Mouse (Mus musculus) midbrain, embryonic 13.5 days (tissue): ENCODE data around the gene Mrvi1. TPM values are rescaled to one million over a fixed set of nuclear protein-coding genes. Genes with fewer than 3 reads are reported as not detected.

Experiments
- ATAC-seq: fragments of 200-750 bp; cut with Nextera tagmentation; 2 replicates; pipeline ENCODE4 v1.8.0; 2017; ENCODE audit warnings: mild to moderate bottlenecking, moderate TSS enrichment, moderate library complexity
- H3K27ac ChIP-seq: fragments of 300-500 bp; sonication (generic); 2 replicates; pipeline ENCODE4 v1.5.1; 2015; ENCODE audit warnings: inconsistent platforms, mild to moderate bottlenecking, moderate library complexity
- H3K27me3 ChIP-seq: fragments of 300-500 bp; sonication (generic); 2 replicates; pipeline ENCODE4 v1.6.1; 2015; ENCODE audit warnings: mild to moderate bottlenecking, inconsistent platforms
- H3K36me3 ChIP-seq: fragments of 300-500 bp; sonication (generic); 2 replicates; pipeline ENCODE4 v1.6.1; 2015; ENCODE audit warnings: mild to moderate bottlenecking, inconsistent platforms
- H3K4me1 ChIP-seq: fragments of 300-500 bp; sonication (generic); replicated peaks from 2 replicates; pipeline ENCODE4 v1.6.1; 2015; ENCODE audit warnings: inconsistent platforms
- H3K4me2 ChIP-seq: fragments of 300-500 bp; sonication (generic); replicated peaks from 2 replicates; pipeline ENCODE4 v1.6.1; 2015; ENCODE audit warnings: moderate library complexity, mild to moderate bottlenecking, inconsistent platforms
- H3K4me3 ChIP-seq: fragments of 300-500 bp; sonication (generic); replicated peaks from 2 replicates; pipeline ENCODE4 v1.5.1; 2015; ENCODE audit warnings: mild to moderate bottlenecking, inconsistent platforms
- H3K9ac ChIP-seq: fragments of 300-500 bp; sonication (generic); replicated peaks from 2 replicates; pipeline ENCODE4 v1.6.1; 2015; ENCODE audit warnings: mild to moderate bottlenecking, inconsistent platforms
- H3K9me3 ChIP-seq: fragments of 300-500 bp; sonication (generic); 2 replicates; pipeline ENCODE4 v1.6.1; 2016; ENCODE audit warnings: mild to moderate bottlenecking, inconsistent platforms
- WGBS: fragments of 180-500 bp; shearing (Covaris S2); methylation state at CpG from one replicate; pipeline ENCODE4 v1.1.7; 2015; 5-methylcytosine and 5-hydroxymethylcytosine counted together
- polyA plus RNA-seq: library from polyadenylated mRNA; unstranded; fragments of >200 nt; fragmentation: Nextera tagmentation; extraction: Ambion mirVana; gene quantifications from 2 replicates; pipeline ENCODE4 v1.2.1, GENCODE M21; 2015

Mrvi1 gene
- 0.62 and 0.86 TPM in 2 replicates for polyA plus RNA-seq

DNA sequence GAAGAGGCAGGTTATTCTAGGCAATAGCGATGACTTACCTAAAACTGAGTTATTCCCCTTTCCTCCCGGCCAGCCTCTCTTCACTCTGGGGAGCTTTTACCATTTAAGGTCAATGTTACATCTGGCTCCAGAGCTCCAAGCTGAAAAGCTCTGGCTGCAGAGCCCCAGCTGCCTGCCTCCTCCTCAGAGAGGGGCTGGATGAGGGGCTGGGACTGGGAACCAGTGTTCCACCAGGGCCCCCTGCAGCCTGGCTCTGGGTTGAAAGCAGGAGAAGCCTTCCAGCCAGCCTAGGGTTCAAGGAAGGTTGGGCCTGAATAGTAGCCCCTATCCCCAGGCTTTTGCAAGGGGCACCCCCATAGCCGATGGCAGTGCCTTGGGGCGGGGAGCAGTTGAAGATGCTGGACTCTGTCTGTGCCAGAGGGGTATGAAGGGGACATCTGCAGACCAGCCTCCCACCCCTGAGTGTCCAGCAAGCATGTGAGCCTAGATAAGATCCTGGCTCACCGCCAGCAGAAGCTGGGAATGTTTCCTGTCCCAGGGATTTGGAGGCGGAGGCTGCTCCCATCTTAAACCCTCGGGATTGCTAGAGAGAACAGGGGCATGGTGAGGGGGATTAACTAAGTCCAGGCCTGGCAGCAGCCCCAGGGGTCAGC is at the start of gene Mrvi1:
Gene Mrvi1 (minus strand): TSS at position 409 of the 653 bp plus-strand sequence.
- no peak within 1 kb of the TSS for H3K4me3 ChIP-seq
- no peak within 1 kb of the TSS for H3K9ac ChIP-seq
- no peak for ATAC-seq
- no peaks in the 10 kb centered on the region for H3K9me3 ChIP-seq
- 63% methylated on average over 7 of the region's 7 CpGs for WGBS
- H3K27ac ChIP-seq, result no peak within 1 kb of the TSS
- H3K4me2 ChIP-seq, result no peak within 1 kb of the TSS
- no peaks in the 10 kb centered on the region for H3K27me3 ChIP-seq
- no peaks in the 10 kb centered on the region for H3K36me3 ChIP-seq
- peaks cover 7% of the 10 kb centered on the region for H3K4me1 ChIP-seq

DNA sequence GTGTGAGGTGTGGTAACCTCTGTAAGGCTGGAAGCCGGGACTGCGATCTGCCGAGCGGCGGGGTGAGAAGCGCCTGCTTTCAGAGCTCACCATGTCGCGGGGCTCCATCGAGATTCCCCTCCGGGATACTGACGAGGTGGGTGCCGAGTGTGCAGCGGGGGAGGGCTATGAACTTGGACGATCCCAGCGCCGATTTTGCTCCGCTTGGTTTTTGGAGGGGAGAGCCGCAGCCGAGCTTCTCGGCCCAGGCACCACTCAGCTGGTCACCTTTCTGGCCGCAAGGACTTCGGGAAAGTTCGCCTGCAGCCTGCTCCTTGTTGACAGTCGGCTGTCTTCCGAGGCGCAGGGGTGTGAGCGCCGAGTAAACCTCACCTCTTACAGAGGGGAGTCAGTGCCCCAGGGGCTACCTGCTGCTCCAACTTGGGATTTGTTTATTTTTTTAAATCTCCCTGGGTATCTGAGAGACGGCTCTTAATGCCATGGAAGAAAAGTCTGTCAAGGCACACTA is 46.8 kb upstream of the Mrvi1 start:
- peak overlapping the region; percentile 91 for H3K27ac ChIP-seq
- no peaks in the 10 kb centered on the region for H3K9me3 ChIP-seq
- H3K4me2 ChIP-seq, result peak overlapping the region; percentile 86
- H3K9ac ChIP-seq, result peak overlapping the region; percentile 85
- peaks cover 17% of the 10 kb centered on the region for H3K36me3 ChIP-seq
- H3K4me3 ChIP-seq, result peak overlapping the region; percentile 96
- 0% methylated on average over 29 of the region's 29 CpGs for WGBS
- no peaks in the 10 kb centered on the region for H3K27me3 ChIP-seq
- peaks cover 16% of the 10 kb centered on the region for H3K4me1 ChIP-seq
- ATAC-seq, result peak; percentile 66; the same call in 1 of the 2 replicates

DNA sequence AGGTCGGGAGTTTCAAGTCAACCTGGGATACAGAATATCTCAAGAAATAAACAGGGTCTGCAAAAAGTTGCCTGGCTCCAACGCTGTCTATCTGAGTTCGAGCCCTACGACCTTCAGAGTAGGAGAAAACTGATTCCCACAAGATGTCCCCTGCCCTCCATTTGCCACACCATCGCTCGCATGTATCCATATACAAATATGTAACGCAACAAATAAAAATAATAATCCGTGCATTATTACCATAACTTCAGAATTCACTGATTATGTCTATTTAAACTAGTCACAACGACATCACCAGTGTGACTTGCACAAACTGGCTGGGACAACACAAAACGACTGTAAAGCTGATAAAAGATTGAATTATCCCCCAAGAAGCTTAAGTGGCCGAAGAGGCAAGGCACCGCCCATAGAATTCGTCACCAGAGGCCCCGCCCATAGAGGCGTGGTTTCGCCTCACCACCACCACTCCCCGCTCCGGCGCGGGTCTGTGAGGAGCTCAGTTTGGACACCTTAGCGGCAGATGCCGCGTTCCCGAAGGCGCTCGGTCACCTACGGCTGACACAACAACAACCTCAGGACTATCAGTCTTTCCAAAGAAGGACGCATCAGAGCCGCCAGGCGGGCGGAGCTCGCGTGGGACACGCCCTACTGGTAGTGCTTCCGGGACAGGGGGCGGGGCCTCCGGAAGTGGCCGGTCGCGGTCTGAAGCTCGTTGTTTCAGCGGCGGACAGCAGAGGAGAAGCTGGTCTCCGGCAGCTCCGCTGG is 46.2 kb upstream of the Mrvi1 start, which contains the start of gene Ctr9:
Gene Ctr9 (plus strand): TSS at position 671 of the 765 bp plus-strand sequence.
- Histone ChIP-seq H3K9me3 (no peaks in the 10 kb centered on the region), H3K4me2 (peak within 1 kb of the TSS; percentile 86), H3K36me3 (peaks cover 13% of the 10 kb centered on the region), H3K4me3 (peak within 1 kb of the TSS; percentile 96), H3K27me3 (no peaks in the 10 kb centered on the region), H3K9ac (peak within 1 kb of the TSS; percentile 85), H3K4me1 (peaks cover 19% of the 10 kb centered on the region), H3K27ac (peak within 1 kb of the TSS; percentile 91)
- 7% methylated on average over 45 of the region's 45 CpGs for WGBS
- ATAC-seq, result peak; percentile 97

- H3K27me3 ChIP-seq, result no peaks in the 10 kb centered on the region
- no peak overlapping the region for H3K4me2 ChIP-seq
- no peak for ATAC-seq
- no peak overlapping the region for H3K9ac ChIP-seq
- H3K27ac ChIP-seq, result no peak overlapping the region
- H3K9me3 ChIP-seq, result no peaks in the 10 kb centered on the region
- 71% methylated on average over 4 of the region's 4 CpGs for WGBS
- H3K4me1 ChIP-seq, result peaks cover 15% of the 10 kb centered on the region
- H3K4me3 ChIP-seq, result no peak overlapping the region
- no peaks in the 10 kb centered on the region for H3K36me3 ChIP-seq
These were observed 42.7 kb upstream of the Mrvi1 start for GRCm38 (mm10) chr7:111024912-111025311.

DNA sequence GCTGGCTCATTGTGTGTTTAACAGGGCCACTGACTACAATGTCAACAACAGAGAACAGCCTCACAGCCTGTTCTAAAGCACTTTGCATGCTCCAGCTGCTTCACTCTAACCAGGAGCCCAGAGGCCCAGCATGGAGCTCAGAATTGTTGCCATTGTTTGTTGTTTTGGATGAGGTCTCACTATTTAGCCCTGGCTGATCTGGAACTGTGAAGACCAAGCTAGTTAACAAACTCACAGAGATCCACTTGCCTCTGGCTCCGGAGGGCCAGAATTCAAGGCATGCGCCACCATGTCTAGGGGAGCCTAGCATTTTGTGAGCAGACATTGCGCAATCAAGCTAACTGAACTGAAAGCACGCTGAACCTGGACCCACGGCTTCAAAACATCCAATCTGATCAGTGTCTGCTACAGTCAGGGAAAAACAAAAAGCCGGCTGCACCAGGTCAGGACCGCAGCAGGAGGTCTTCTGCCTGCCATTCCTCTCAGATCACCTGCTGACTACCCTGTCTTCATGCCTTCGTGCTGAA is 41.9 kb upstream of the Mrvi1 start:
- no peaks in the 10 kb centered on the region for H3K27me3 ChIP-seq
- peaks cover 9% of the 10 kb centered on the region for H3K4me1 ChIP-seq
- H3K36me3 ChIP-seq, result no peaks in the 10 kb centered on the region
- H3K4me2 ChIP-seq, result no peak overlapping the region
- 23% methylated on average over 8 of the region's 8 CpGs for WGBS
- H3K4me3 ChIP-seq, result no peak overlapping the region
- H3K9me3 ChIP-seq, result no peaks in the 10 kb centered on the region
- 0 out of 2 replicates have a peak overlapping the region, but pooled peaks have one; percentile 30 for H3K27ac ChIP-seq
- no peak for ATAC-seq
- H3K9ac ChIP-seq, result 0 out of 2 replicates have a peak overlapping the region, but pooled peaks have one; percentile 25

GRCm38 (mm10) chr7:111020814-111021213 is 38.6 kb upstream of the Mrvi1 start:
- no peak overlapping the region for H3K9ac ChIP-seq
- 83% methylated on average over 4 of the region's 4 CpGs for WGBS

DNA sequence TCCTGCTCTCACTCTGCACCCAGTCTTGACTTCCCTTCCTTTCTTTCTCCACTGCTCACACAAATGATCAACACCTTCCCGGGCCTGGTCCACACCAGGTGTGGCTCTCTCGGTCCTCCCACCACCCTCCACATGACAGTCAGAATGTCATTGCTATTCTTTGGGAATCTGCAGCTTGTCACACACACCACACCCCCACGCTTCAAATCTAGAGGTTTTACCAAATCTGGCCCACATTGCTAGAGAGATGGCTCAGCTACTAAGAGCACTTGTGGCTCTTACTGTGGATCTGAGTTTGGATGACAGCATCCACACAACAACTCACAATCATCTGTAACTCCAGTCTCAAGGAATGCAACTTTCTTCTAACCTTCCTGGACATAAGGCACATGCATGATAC is 34.7 kb upstream of the Mrvi1 start:
- Histone ChIP-seq H3K27me3 (no peaks in the 10 kb centered on the region), H3K36me3 (no peaks in the 10 kb centered on the region), H3K27ac (no peak overlapping the region), H3K4me1 (no peaks in the 10 kb centered on the region), H3K4me2 (no peak overlapping the region), H3K9me3 (no peaks in the 10 kb centered on the region), H3K9ac (no peak overlapping the region), H3K4me3 (no peak overlapping the region)
- no peak for ATAC-seq
- 84% methylated on average over 3 of the region's 3 CpGs for WGBS

More at GRCm38 (mm10) chr7:111020814-111021213, 38.6 kb upstream of the Mrvi1 start:
- Histone ChIP-seq H3K36me3 (no peaks in the 10 kb centered on the region), H3K9me3 (no peaks in the 10 kb centered on the region), H3K4me3 (no peak overlapping the region), H3K27ac (no peak overlapping the region), H3K4me1 (peaks cover 6% of the 10 kb centered on the region), H3K4me2 (no peak overlapping the region), H3K27me3 (no peaks in the 10 kb centered on the region)
- ATAC-seq, result no peak

DNA sequence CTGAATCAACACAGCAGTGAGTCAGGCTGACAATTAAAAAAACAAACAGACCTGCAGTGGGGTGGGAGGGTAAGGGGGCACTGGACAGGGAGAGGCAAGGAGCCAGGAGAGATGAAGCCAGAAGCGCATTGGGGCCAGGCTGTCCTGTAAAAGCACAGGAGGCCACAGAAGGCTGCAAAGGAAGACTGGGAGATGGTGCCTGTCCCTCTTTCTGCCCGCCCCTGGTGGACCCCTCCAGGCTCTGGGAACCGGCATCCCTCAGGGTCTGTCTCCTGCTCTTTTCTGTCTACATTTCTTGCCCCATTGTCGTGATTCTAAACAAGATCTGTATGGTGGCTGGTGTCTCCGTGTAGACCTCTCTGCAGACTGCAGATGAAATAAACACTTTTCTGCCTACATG is 33.5 kb upstream of the Mrvi1 start:
- H3K4me3 ChIP-seq, result no peak overlapping the region
- no peak overlapping the region for H3K27ac ChIP-seq
- no peaks in the 10 kb centered on the region for H3K4me1 ChIP-seq
- H3K9me3 ChIP-seq, result no peaks in the 10 kb centered on the region
- 78% methylated on average over 5 of the region's 5 CpGs for WGBS
- no peak overlapping the region for H3K4me2 ChIP-seq
- no peaks in the 10 kb centered on the region for H3K36me3 ChIP-seq
- no peak for ATAC-seq
- H3K9ac ChIP-seq, result 0 out of 2 replicates have a peak overlapping the region, but pooled peaks have one; percentile 1
- H3K27me3 ChIP-seq, result no peaks in the 10 kb centered on the region

DNA sequence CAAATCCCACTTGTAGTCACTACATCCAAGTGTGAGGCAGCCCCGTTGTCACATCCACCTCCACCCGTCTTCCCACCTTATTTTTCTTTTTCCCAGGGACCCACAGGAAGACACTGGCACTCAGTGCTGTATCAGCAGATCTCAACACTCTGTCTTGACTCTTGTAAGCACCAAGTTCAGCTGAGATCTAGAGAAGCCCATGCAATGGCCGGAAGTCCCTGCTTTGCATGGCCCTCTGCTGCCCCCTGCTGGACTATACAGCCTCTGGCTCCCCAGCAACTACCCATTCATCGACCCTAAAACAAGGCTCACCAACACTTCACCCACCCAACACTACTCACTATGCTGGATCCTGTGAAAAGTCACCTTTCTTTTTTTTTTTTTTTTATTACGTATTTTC is 32.6 kb upstream of the Mrvi1 start:
- 40% methylated on average over 5 of the region's 5 CpGs for WGBS

GRCm38 (mm10) chr7:111014039-111014605 is 31.9 kb upstream of the Mrvi1 start:
- H3K27me3 ChIP-seq, result no peaks in the 10 kb centered on the region
- H3K36me3 ChIP-seq, result no peaks in the 10 kb centered on the region
- no peak overlapping the region for H3K4me2 ChIP-seq
- H3K9ac ChIP-seq, result no peak overlapping the region
- ATAC-seq, result no peak
- H3K9me3 ChIP-seq, result no peaks in the 10 kb centered on the region
- WGBS, result 82% methylated on average over 7 of the region's 7 CpGs
- no peak overlapping the region for H3K4me3 ChIP-seq
- no peak overlapping the region for H3K27ac ChIP-seq
- no peaks in the 10 kb centered on the region for H3K4me1 ChIP-seq

More for the DNA sequence above, 32.6 kb upstream of the Mrvi1 start:
- ATAC-seq, result peak; percentile 69
- Histone ChIP-seq H3K36me3 (no peaks in the 10 kb centered on the region), H3K4me2 (no peak overlapping the region), H3K9ac (no peak overlapping the region), H3K4me1 (no peaks in the 10 kb centered on the region), H3K4me3 (no peak overlapping the region), H3K27me3 (no peaks in the 10 kb centered on the region), H3K9me3 (no peaks in the 10 kb centered on the region), H3K27ac (no peak overlapping the region)

DNA sequence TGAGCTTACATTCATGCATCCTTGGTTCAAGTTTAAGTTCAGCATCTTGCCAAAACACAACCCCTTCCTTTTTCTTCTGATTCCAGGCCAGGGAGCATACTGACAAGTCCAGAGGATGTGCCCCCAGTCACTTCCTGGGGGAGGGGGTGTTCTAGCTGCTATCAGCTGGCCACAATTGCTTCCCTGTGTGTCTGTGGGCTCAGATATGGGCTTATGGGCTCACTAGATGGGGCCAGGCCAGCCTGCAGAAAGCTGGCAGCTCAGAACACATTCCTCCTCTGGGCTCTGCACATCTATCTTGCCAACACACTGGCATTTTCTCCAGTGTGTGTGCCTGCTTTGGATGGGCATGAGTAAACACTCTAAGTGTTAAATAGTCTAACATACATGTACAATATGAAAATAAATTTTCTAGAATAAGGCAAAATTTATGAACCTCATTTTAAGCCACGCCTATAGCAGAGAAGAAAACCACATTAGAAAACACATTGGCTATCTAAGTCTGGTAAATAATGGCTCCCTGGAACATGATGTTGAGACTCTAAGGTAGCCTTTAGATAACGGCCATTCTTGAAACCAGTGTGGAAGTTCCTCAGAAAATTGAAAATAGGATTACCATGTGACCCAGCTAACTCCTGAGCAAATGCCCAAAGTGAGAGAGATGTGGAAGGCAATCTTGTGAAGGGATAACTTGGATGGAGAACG is 22.0 kb upstream of the Mrvi1 start:
- no peaks in the 10 kb centered on the region for H3K4me1 ChIP-seq
- H3K27me3 ChIP-seq, result no peaks in the 10 kb centered on the region
- H3K9ac ChIP-seq, result no peak overlapping the region
- no peaks in the 10 kb centered on the region for H3K36me3 ChIP-seq
- H3K4me2 ChIP-seq, result no peak overlapping the region
- no peak for ATAC-seq
- 89% methylated on average over 3 of the region's 3 CpGs for WGBS
- H3K4me3 ChIP-seq, result no peak overlapping the region
- no peak overlapping the region for H3K27ac ChIP-seq
- H3K9me3 ChIP-seq, result no peaks in the 10 kb centered on the region
